Mouse (Mus musculus): Measurements from ENCODE around the gene Cel. TPM values are rescaled to one million over a fixed set of nuclear protein-coding genes. Genes with fewer than 3 reads are reported as not detected.

Cel gene
- not detected in 2 replicates for polyA plus RNA-seq (2012; ENCODE audit: insufficient read depth, insufficient read length, missing spikeins)

DNA sequence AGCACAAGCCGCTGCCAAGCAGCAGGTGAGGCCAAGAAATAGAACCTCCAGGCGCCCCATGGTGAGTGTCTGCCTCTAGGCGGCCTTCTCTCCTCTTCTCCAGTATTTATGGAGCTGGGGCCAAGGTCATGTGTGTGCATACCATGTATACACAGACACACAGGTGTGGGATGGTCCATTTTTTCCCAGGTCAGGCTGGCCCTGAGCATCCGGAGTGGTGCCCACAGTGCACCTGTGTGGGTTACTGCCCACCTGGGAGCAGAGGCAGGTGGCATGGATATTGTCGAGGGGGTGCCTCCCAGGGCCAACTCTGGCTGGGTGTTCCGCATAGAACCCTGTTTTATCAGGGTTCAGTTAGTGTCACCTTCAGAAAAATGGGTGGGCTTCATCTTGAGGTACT, at the start of gene Cel:
Cel (minus strand) TSS at position 101 of the 400 bp plus-strand sequence.
- no peak within 1 kb of the TSS for H3K4me3 ChIP-seq (ENCODE audit: insufficient read depth, low read depth, low read length)
- 0 out of 2 replicates have a peak, but pooled peaks cover 7% of the 10 kb centered on the region for H3K4me1 ChIP-seq (ENCODE audit: control insufficient read depth, insufficient read depth, insufficient read length, low read length)
- no peak within 1 kb of the TSS for H3K27ac ChIP-seq (replicated peaks; ENCODE audit: low read depth, low read length)

DNA sequence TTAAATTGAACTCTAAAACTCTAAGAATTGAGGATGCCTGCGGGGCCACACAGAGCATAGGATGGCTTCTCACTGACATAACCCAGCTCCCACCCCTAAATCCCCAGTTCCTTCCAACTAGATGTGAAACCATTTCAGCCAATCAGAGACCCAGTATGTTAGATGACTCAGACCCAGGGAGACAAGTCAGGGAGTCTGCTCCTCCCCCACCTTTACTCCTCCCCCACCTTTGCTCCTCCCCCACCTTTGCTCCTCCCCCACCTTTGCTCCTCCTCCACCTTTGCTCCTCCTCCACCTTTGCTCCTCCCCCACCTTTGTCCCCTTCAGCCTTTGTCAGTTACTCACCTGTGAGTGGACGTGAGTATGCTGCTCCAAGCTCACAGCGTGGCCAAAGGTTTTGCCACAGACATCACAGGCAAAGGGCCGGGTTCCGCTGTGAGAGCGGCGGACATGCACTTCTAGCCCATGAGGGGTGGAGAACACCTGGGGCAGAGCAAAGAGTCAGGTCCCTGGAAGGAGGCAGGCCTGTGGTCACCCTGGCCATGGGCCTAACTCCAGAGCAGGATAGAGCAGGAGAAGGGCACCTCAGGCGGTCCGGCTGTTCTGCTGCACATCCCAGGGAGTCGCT, 49.3 kb upstream of the Cel start:
- no peak overlapping the region for H3K27ac ChIP-seq (replicated peaks; ENCODE audit: low read depth, low read length)
- no peaks in the 10 kb centered on the region for H3K4me1 ChIP-seq (ENCODE audit: control insufficient read depth, insufficient read depth, insufficient read length, low read length)
- no peak overlapping the region for H3K4me3 ChIP-seq (ENCODE audit: insufficient read depth, low read depth, low read length)

DNA sequence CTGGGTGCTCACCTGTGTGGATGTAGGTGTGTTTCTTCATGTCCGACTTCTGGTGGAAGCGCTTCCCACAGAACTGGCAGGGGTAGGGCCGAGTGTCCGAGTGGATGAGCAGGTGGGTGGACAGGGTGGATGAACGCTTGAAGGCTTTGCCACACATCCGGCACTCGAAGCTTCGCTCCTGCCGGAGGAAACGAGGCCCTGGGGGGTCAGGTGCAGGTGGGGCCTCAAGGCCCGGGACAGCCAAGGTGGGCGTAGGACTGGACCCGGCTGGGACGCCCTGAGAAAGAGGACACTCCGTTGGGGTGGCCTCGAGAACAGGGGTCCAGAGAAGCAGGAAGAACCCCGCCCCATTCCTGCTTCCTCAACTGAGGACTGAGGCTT, 48.2 kb upstream of the Cel start:
- no peak overlapping the region for H3K4me3 ChIP-seq (ENCODE audit: insufficient read depth, low read depth, low read length)
- H3K27ac ChIP-seq (replicated peaks; ENCODE audit: low read depth, low read length): no peak overlapping the region
- H3K4me1 ChIP-seq (ENCODE audit: control insufficient read depth, insufficient read depth, insufficient read length, low read length): no peaks in the 10 kb centered on the region

- no peak overlapping the region for H3K27ac ChIP-seq (replicated peaks; ENCODE audit: low read depth, low read length)
- H3K4me3 ChIP-seq (ENCODE audit: insufficient read depth, low read depth, low read length): no peak overlapping the region
- no peaks in the 10 kb centered on the region for H3K4me1 ChIP-seq (ENCODE audit: control insufficient read depth, insufficient read depth, insufficient read length, low read length)
Measured at GRCm38 (mm10) chr2:28610716-28611406, 47.7 kb upstream of the Cel start.

DNA sequence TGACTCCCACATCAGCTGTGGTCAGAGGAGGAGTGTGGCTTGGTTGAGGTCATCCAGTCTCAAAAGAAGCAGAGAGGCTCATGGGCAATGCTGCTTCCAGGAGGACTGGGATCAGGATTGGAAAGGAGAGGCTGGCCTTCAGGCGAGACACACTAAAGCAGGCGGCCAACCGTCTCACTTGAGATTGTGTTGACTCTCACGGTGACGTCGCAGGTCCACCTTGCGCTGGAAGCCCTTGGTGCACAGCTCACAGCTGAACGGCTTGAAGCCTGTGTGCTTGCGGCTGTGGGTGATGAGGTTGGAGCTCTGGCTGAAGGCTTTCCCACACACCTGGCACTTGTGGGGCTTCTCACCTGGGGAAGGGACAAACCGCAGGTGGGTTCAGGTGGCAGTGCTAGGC, 46.6 kb upstream of the Cel start:
- H3K4me1 ChIP-seq (ENCODE audit: control insufficient read depth, insufficient read depth, insufficient read length, low read length): no peaks in the 10 kb centered on the region
- H3K27ac ChIP-seq (replicated peaks; ENCODE audit: low read depth, low read length): no peak overlapping the region
- no peak overlapping the region for H3K4me3 ChIP-seq (ENCODE audit: insufficient read depth, low read depth, low read length)

DNA sequence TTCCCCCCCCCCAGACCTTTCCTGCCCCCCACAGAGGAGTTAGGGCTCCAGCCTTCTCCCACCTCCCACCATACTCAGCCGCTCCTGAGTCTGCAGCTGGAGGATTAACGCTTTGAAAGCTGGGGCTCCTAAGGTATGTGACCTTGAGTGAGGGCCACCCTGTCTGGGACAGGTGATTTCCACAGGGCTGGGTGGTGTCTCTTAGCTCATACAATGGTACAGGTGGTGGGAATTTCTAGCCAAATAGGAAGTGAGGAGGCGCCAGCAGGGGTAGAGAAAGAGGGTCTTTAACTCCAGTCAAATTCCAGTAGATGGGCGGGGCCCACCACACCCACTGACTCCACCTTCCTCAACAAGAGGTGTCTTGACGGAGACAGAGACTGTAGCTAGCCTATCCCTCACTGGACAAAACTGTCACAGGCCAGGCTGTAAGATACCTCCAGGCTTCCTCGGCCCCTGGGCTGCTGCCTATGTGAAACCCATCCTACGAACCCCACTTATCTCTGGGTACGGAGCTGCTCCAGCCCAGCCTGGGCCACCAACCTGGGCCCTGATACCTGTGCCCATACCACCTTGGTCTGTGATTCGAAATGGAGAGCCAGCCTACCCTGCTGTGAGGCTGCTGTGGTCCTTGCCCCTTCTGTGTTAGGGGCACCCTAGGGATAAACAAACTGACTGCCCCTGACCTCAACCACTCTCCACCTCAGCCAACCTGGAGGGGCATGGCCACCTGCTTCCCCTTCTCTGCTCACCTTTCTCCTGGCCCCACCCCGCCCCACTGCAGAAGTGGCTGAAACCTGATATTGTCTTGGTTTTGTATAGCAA, 44.4 kb upstream of the Cel start:
- Histone ChIP-seq H3K4me3 (ENCODE audit: insufficient read depth, low read depth, low read length) (no peak overlapping the region), H3K27ac (replicated peaks; ENCODE audit: low read depth, low read length) (no peak overlapping the region), H3K4me1 (ENCODE audit: control insufficient read depth, insufficient read depth, insufficient read length, low read length) (no peaks in the 10 kb centered on the region)

DNA sequence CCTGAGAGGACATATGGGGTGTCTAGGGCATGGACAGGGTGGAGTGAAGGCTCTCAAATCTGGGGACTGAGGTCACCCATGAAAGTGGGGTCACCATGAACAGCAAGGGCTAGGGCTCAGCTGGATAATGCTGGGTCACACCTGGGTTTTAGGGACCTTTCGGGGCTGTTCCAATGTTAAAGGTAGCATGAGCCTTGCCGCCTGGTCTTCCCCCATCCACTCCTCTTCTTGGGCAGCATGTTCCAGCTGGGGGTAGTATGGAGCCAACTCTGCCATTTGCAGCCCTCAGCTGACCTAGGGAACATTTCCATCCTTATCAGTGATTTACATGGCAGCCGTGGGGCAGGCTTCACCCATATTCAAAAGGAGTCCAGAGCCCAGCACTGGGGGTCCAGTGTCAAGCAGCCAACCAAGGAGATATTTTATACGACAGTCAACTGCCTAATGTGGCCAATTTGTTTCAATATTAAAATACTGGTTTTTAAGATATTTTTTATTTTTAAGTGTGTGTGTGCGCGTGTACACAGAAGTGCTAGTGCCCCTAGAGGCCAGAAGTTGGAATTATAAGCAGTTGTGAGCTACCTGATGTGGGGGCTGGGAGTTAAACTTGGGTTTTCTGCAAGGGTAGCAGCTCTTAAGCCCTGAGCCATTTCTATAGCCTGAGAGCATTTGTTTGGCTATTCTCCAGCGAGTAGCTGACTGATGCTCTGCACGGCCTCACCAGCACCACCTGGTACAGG, 43.6 kb upstream of the Cel start:
- Histone ChIP-seq H3K4me3 (ENCODE audit: insufficient read depth, low read depth, low read length) (no peak overlapping the region), H3K27ac (replicated peaks; ENCODE audit: low read depth, low read length) (no peak overlapping the region), H3K4me1 (ENCODE audit: control insufficient read depth, insufficient read depth, insufficient read length, low read length) (no peaks in the 10 kb centered on the region)

DNA sequence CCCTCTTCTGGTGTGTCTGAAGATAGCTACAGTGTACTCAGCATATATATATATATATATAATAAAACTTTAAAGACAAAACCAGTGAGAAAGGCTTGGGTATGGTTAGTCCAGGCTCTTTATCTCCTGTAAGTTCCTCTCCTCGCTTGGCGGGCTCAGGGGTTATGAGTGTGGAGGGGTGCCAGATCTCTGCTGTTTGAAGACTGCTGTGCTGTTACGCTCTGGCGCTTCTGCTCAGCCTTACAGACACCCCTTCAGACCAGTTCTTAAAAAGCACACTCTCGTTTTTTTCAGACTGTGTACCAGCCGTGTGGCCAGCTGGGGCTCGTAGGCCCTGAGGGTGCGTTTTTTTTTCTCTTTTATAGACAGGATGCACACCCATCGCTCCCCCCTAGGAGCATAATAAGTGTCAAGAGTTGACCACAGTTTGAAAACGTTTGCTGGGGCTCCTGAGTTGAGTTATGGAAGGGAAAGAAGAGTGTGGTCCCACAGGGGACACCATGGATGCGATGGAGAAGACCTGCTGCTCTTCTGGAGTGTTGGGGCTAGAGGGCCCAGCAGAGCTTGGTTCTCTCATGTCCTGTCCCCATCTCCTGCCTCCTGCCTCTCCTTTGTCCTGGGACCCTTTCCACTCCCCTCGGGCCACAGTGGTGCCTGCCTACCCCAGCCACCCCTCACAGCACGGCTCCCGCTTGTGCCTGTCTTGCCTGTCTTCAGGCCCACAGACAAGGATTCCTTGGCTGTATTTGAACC, 42.8 kb upstream of the Cel start:
- no peak overlapping the region for H3K27ac ChIP-seq (replicated peaks; ENCODE audit: low read depth, low read length)
- H3K4me3 ChIP-seq (ENCODE audit: insufficient read depth, low read depth, low read length): no peak overlapping the region
- H3K4me1 ChIP-seq (ENCODE audit: control insufficient read depth, insufficient read depth, insufficient read length, low read length): no peaks in the 10 kb centered on the region

DNA sequence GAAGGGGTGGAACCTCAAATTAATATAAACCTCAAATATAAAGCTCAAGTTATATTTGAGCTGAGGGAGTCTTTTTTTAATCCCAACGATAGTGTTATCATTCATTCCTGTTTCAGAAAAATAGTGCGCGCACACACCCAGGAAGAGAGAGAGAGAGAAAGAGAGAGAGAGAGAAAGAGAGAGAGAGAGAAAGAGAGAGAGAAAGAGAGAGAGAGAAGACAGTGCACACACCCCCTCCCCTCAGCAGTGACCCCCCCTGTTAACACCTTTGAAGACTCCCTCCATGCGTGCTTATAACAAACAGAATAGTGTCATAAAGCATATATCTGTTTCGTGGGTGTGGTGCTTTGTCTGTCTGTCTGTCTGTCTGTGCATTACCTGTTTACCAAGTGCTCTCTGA, 40.3 kb upstream of the Cel start:
- Histone ChIP-seq H3K27ac (replicated peaks; ENCODE audit: low read depth, low read length) (no peak overlapping the region), H3K4me3 (ENCODE audit: insufficient read depth, low read depth, low read length) (no peak overlapping the region)

DNA sequence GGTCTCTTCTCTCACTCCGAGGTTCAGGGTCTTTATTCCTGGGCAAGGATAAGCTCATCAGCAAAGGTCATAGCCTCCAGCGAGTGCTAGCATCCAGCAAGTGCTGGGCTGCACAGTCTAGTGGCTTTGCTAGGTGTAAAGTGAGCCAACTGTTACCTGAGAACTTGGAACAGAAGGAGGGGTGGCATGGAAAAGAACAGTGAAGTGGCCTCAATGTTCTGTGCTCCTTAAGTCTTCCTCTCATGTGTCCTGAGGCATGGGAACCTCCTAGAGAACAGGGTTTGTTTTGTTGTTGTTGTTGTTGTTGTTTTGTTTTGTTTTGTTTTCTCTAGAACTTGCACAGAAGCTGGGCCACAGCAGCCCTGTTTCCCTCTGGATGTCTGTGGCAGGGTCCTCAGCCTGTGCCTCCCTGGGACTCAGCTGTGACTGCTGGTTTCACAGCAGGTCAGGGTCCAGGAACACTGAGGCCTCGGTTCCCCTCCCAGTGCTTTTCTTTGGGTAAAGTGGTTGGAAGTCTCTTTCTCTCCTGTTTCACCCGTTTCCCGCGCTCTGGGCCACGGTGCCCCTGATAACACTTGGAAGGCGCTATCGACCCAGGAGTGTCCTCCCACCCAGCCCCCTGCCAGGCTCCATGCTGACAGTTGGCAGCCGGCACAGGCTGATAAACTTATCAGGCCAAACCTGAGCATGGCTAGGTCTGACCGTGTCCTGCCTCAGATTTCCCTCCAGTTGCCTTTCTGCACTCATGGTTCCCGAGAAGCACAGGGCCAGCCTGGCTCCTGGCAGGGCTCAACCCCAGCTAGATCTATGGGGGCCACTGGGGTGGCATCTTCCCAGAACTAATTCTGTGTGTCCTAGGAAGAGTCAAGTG, 38.8 kb upstream of the Cel start:
- Histone ChIP-seq H3K4me3 (ENCODE audit: insufficient read depth, low read depth, low read length) (no peak overlapping the region), H3K4me1 (ENCODE audit: control insufficient read depth, insufficient read depth, insufficient read length, low read length) (no peaks in the 10 kb centered on the region), H3K27ac (replicated peaks; ENCODE audit: low read depth, low read length) (no peak overlapping the region)

More for the DNA sequence above, 40.3 kb upstream of the Cel start:
- H3K4me1 ChIP-seq (ENCODE audit: control insufficient read depth, insufficient read depth, insufficient read length, low read length): no peaks in the 10 kb centered on the region

DNA sequence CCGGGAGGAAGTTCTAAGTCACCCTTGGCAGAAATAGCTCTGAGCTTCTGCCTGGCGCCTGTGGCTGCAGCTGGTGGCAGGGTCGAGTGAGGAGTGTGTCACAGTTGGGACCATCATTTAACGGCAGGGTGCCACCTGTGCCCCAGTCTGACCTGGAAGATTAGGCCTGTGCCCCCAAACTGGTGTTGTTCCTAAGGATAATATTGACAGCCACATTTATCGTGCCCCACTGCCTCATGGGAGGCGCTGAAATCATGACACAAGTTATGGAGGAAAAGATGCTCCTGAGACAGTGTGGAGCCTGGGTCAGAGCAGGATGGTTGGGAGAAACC, 36.3 kb upstream of the Cel start:
- no peak overlapping the region for H3K4me3 ChIP-seq (ENCODE audit: insufficient read depth, low read depth, low read length)
- no peaks in the 10 kb centered on the region for H3K4me1 ChIP-seq (ENCODE audit: control insufficient read depth, insufficient read depth, insufficient read length, low read length)

GRCm38 (mm10) chr2:28598692-28599568, 35.7 kb upstream of the Cel start:
- no peak overlapping the region for H3K27ac ChIP-seq (replicated peaks; ENCODE audit: low read depth, low read length)

More for the DNA sequence above, 36.3 kb upstream of the Cel start:
- H3K27ac ChIP-seq (replicated peaks; ENCODE audit: low read depth, low read length): no peak overlapping the region

More at GRCm38 (mm10) chr2:28598692-28599568, 35.7 kb upstream of the Cel start:
- Histone ChIP-seq H3K4me1 (ENCODE audit: control insufficient read depth, insufficient read depth, insufficient read length, low read length) (no peaks in the 10 kb centered on the region), H3K4me3 (ENCODE audit: insufficient read depth, low read depth, low read length) (no peak overlapping the region)

Data from brown adipose tissue, adult 24 weeks (tissue).